17 mouse cellular contexts compared by ENCODE assay signal in the genomic region with DNA sequence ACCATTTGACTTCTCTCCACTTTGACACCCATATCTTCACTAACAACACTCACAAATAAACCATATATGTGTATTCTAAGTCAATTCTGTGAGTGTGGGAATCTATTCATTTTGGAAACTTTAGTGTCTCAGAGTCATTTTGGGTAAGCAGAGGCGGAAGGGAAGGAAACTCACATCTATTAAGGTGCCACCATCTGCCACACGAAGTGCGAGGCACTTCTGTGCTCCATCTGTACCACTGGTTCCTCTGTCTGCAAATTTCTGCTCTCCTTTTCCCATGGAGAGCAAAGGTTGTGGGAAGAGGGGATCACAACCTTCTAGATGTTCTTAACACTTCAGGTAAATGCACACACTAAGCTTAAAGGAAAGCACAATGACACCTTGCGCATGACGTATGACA. TPM values are rescaled to one million over a fixed set of nuclear protein-coding genes. Genes with fewer than 3 reads are reported as not detected.
A peak's percentile ranks its signal among the peaks of the same experiment; 100 is the strongest.
DNase-seq lines count a peak whose midpoint lies in the region; ATAC-seq lines count a peak whose summit lies in the region.
"Had no signal": no experiment of that assay in that cellular context is flagged by ENCODE, and none has a peak within 500 bp of the region (broad histone marks: within the 10 kb centered on the region; RNA-seq: fewer than 3 reads in every experiment).

No protein-coding gene starts in this region.

- no peak for DNase-seq in frontal cortex, postnatal 10 days (ENCODE audit: low spot score in 2 of 2)
- DNase-seq in right cerebral cortex, adult 18-20 months: peak; percentile 46
- DNase-seq in right cerebral cortex, postnatal 14 days: no peak
- peak; percentile 25 for DNase-seq in right cerebral cortex, postnatal 25 days
- no peak for DNase-seq in layer of hippocampus, postnatal 10 days (ENCODE audit: low spot score in 2 of 2)
- DNase-seq: adrenal gland, postnatal 10 days; B cell, adult 2 months; cerebellum, adult 18-20 months; cerebellum, adult 9-11 months; cerebellum, postnatal 36 days; gastrocnemius, postnatal 10 days; heart, adult 18-20 months; heart, postnatal 14 days had no signal

- ATAC-seq in frontal cortex, adult (ENCODE audit: low TSS enrichment): peak; percentile 97
- ATAC-seq in cerebellum, adult (ENCODE audit: insufficient number of reproducible peaks, low FRiP score, low TSS enrichment): no peak
- ATAC-seq: forebrain, embryonic 16.5 days had no signal

RNA-seq across cellular contexts. Expression of gene Cdh8, which starts 46.2 kb away (rescaled TPM):
- total RNA-seq in layer of hippocampus, postnatal 10 days (2021): 100 to 1,000 TPM; 108 to 112 TPM
- total RNA-seq: MEL had no signal

Comparison
In these comparisons a context has a peak if more than half of its experiments do, and no peak if none do; other contexts are left out.
1. DNase-seq: peak in right cerebral cortex, adult 18-20 months (single experiment) and right cerebral cortex, postnatal 25 days (single experiment); none in frontal cortex, postnatal 10 days (0 of 2), right cerebral cortex, postnatal 14 days (single experiment) and layer of hippocampus, postnatal 10 days (0 of 2).